ENCODE assay signal across 8 mouse cellular contexts in genomic region chr10:80604001-80604509, GRCm38 (mm10). TPM values are rescaled to one million over a fixed set of nuclear protein-coding genes. Genes with fewer than 3 reads are reported as not detected.
DNase-seq lines count a peak whose midpoint lies in the region; ATAC-seq and TF ChIP-seq lines count a peak whose summit lies in the region.

No protein-coding gene starts in this region.

- no peak for DNase-seq in lung, postnatal 0 days (ENCODE audit: low spot score)
- DNase-seq in lung, adult 2 months: no peak
- DNase-seq in urinary bladder, adult 18-20 months (ENCODE audit: low spot score in 2 of 2): no peak
- DNase-seq in adrenal gland, adult 2 months: no peak
- no peak for DNase-seq in frontal cortex, adult 2 months (ENCODE audit: extremely low spot score in 1 of 2, low spot score in 1 of 2)

- no peak overlapping the region for H3K27ac ChIP-seq in lung, postnatal 0 days (ENCODE audit: low read length)
- H3K27ac ChIP-seq in embryonic facial prominence, embryonic 13.5 days: 0 out of 2 replicates have a peak overlapping the region, but pooled peaks have one; percentile 86
- H3K27ac ChIP-seq in intestine, embryonic 15.5 days: peak overlapping the region; percentile 93; the same call in 1 of the 2 replicates
- H3K27ac ChIP-seq in neural tube, embryonic 13.5 days (replicated peaks): peak overlapping the region; percentile 90; the same call in 1 of the 2 replicates

- 89% methylated on average over 7 of the region's 7 CpGs for WGBS in lung, postnatal 0 days
- WGBS in lung, adult 2 months: 80% methylated on average over 7 of the region's 7 CpGs
- 89% methylated on average over 7 of the region's 7 CpGs for WGBS in embryonic facial prominence, embryonic 13.5 days
- WGBS in intestine, embryonic 15.5 days: 81% methylated on average over 7 of the region's 7 CpGs
- WGBS in neural tube, embryonic 13.5 days: 80% methylated on average over 7 of the region's 7 CpGs

- peaks cover 12% of the 10 kb centered on the region; the same call in 1 of the 2 replicates for H3K4me1 ChIP-seq in lung, postnatal 0 days (ENCODE audit: insufficient read depth, low read depth, low read length)
- peaks cover 3% of the 10 kb centered on the region; the same call in 1 of the 2 replicates for H3K4me1 ChIP-seq in lung, adult 2 months (ENCODE audit: control insufficient read depth, insufficient read depth, low read length)
- peaks cover 23% of the 10 kb centered on the region for H3K4me1 ChIP-seq in embryonic facial prominence, embryonic 13.5 days
- peaks cover 26% of the 10 kb centered on the region for H3K4me1 ChIP-seq in intestine, embryonic 15.5 days (replicated peaks)
- peaks cover 24% of the 10 kb centered on the region for H3K4me1 ChIP-seq in neural tube, embryonic 13.5 days (replicated peaks)

- no peak for TF ChIP-seq POLR2A in lung, adult 2 months (IDR thresholded peaks at IDR 0.05; ENCODE audit: borderline replicate concordance, extremely low read depth, low read depth, low read length)

- no peak for ATAC-seq in lung, postnatal 0 days
- no peak for ATAC-seq in embryonic facial prominence, embryonic 13.5 days (ENCODE audit: insufficient number of reproducible peaks, insufficient read depth, low FRiP score, low TSS enrichment, low read depth)
- ATAC-seq in intestine, embryonic 15.5 days: peak; percentile 23; the same call in 1 of the 2 replicates
- no peak for ATAC-seq in neural tube, embryonic 13.5 days (ENCODE audit: low read depth)

- TF ChIP-seq EP300 in lung, postnatal 0 days (IDR thresholded peaks at IDR 0.05): no peak

- no peak for TF ChIP-seq CTCF in lung, postnatal 0 days (IDR thresholded peaks at IDR 0.05)
- TF ChIP-seq CTCF in lung, adult 2 months (IDR thresholded peaks at IDR 0.05; ENCODE audit: insufficient read depth, low read length): no peak

- no peak overlapping the region; the same call in 1 of the 2 replicates for H3K4me2 ChIP-seq in lung, postnatal 0 days (replicated peaks; ENCODE audit: low read depth, low read length)
- peak overlapping the region; percentile 94 for H3K4me2 ChIP-seq in embryonic facial prominence, embryonic 13.5 days
- H3K4me2 ChIP-seq in intestine, embryonic 15.5 days (replicated peaks): peak overlapping the region; percentile 69
- peak overlapping the region; percentile 87 for H3K4me2 ChIP-seq in neural tube, embryonic 13.5 days

- H3K27me3 ChIP-seq in lung, postnatal 0 days (replicated peaks; ENCODE audit: insufficient read depth, low read length): no peaks in the 10 kb centered on the region
- no peaks in the 10 kb centered on the region for H3K27me3 ChIP-seq in embryonic facial prominence, embryonic 13.5 days
- no peaks in the 10 kb centered on the region for H3K27me3 ChIP-seq in intestine, embryonic 15.5 days (replicated peaks)
- H3K27me3 ChIP-seq in neural tube, embryonic 13.5 days: no peaks in the 10 kb centered on the region

- H3K4me3 ChIP-seq in lung, postnatal 0 days (ENCODE audit: low read depth, low read length): no peak overlapping the region
- H3K4me3 ChIP-seq in lung, adult 2 months (replicated peaks; ENCODE audit: extremely low read depth, low read depth, low read length): no peak overlapping the region
- H3K4me3 ChIP-seq in embryonic facial prominence, embryonic 13.5 days: peak overlapping the region; percentile 71
- peak overlapping the region; percentile 82 for H3K4me3 ChIP-seq in intestine, embryonic 15.5 days (replicated peaks)
- peak overlapping the region; percentile 72 for H3K4me3 ChIP-seq in neural tube, embryonic 13.5 days

- peaks cover 6% of the 10 kb centered on the region; the same call in 1 of the 2 replicates for H3K36me3 ChIP-seq in lung, postnatal 0 days (ENCODE audit: insufficient read depth, low read length)
- H3K36me3 ChIP-seq in embryonic facial prominence, embryonic 13.5 days: peaks cover 32% of the 10 kb centered on the region
- peaks cover 31% of the 10 kb centered on the region for H3K36me3 ChIP-seq in intestine, embryonic 15.5 days
- H3K36me3 ChIP-seq in neural tube, embryonic 13.5 days: peaks cover 31% of the 10 kb centered on the region

- H3K9ac ChIP-seq in lung, postnatal 0 days (replicated peaks; ENCODE audit: low read depth): peak overlapping the region; percentile 1; the same call in 1 of the 2 replicates
- peak overlapping the region; percentile 74 for H3K9ac ChIP-seq in embryonic facial prominence, embryonic 13.5 days
- peak overlapping the region; percentile 75 for H3K9ac ChIP-seq in intestine, embryonic 15.5 days
- peak overlapping the region; percentile 83 for H3K9ac ChIP-seq in neural tube, embryonic 13.5 days

- H3K9me3 ChIP-seq in lung, postnatal 0 days (ENCODE audit: low read length): no peaks in the 10 kb centered on the region
- no peaks in the 10 kb centered on the region for H3K9me3 ChIP-seq in embryonic facial prominence, embryonic 13.5 days
- H3K9me3 ChIP-seq in intestine, embryonic 15.5 days: no peaks in the 10 kb centered on the region
- H3K9me3 ChIP-seq in neural tube, embryonic 13.5 days: no peaks in the 10 kb centered on the region

RNA-seq across cellular contexts. Expression of gene Adat3, which starts 1.4 kb away (rescaled TPM):
- 3.5 and 4.8 TPM in 2 replicates for polyA plus RNA-seq in lung, postnatal 0 days (2015; fragmentation: Nextera tagmentation; extraction: Ambion mirVana)
- polyA plus RNA-seq in lung, adult 2 months (2012; rRNA removed): 10.0 and 14.1 TPM in 2 replicates
- 5.9 and 9.1 TPM in 2 replicates for polyA plus RNA-seq in embryonic facial prominence, embryonic 13.5 days (2015; fragmentation: Nextera tagmentation; extraction: Ambion mirVana)
- 6.4 and 6.6 TPM in 2 replicates for polyA plus RNA-seq in intestine, embryonic 15.5 days (2015; fragmentation: Nextera tagmentation; extraction: Ambion mirVana)
- 3.0 and 4.8 TPM in 2 replicates for polyA plus RNA-seq in neural tube, embryonic 13.5 days (2015; fragmentation: Nextera tagmentation; extraction: Ambion mirVana)
- 1 to 10 TPM; 2.0 to 4.0 TPM for total RNA-seq in adrenal gland, adult 2 months (2021)
- 31.5 and 33.0 TPM in 2 replicates for polyA plus RNA-seq in adrenal gland, adult 2 months (2012; rRNA removed)
- 5.6 and 8.1 TPM in 2 replicates for polyA plus RNA-seq in frontal cortex, adult 2 months (2012; rRNA removed)

RNA-seq across cellular contexts. Expression of gene Scamp4, which starts 1.4 kb away (rescaled TPM):
- polyA plus RNA-seq in lung, postnatal 0 days (2015; fragmentation: Nextera tagmentation; extraction: Ambion mirVana): 56.9 and 59.3 TPM in 2 replicates
- polyA plus RNA-seq in lung, adult 2 months (2012; rRNA removed): 91.4 and 110 TPM in 2 replicates
- polyA plus RNA-seq in embryonic facial prominence, embryonic 13.5 days (2015; fragmentation: Nextera tagmentation; extraction: Ambion mirVana): 79.6 and 95.1 TPM in 2 replicates
- polyA plus RNA-seq in intestine, embryonic 15.5 days (2015; fragmentation: Nextera tagmentation; extraction: Ambion mirVana): 105 and 114 TPM in 2 replicates
- 62.7 and 64.8 TPM in 2 replicates for polyA plus RNA-seq in neural tube, embryonic 13.5 days (2015; fragmentation: Nextera tagmentation; extraction: Ambion mirVana)
- total RNA-seq in adrenal gland, adult 2 months (2021): 10 to 100 TPM; 55.9 to 68.7 TPM
- 161 and 190 TPM in 2 replicates for polyA plus RNA-seq in adrenal gland, adult 2 months (2012; rRNA removed)
- polyA plus RNA-seq in frontal cortex, adult 2 months (2012; rRNA removed): 61.0 and 66.1 TPM in 2 replicates

RNA-seq across cellular contexts. Expression of gene Gm49322, which starts 1.8 kb away (rescaled TPM):
- polyA plus RNA-seq in lung, postnatal 0 days (2015; fragmentation: Nextera tagmentation; extraction: Ambion mirVana): 0.98 and 1.1 TPM in 2 replicates
- 1.6 and 2.2 TPM in 2 replicates for polyA plus RNA-seq in lung, adult 2 months (2012; rRNA removed)
- 4.3 and 4.6 TPM in 2 replicates for polyA plus RNA-seq in embryonic facial prominence, embryonic 13.5 days (2015; fragmentation: Nextera tagmentation; extraction: Ambion mirVana)
- 3.9 and 4.1 TPM in 2 replicates for polyA plus RNA-seq in intestine, embryonic 15.5 days (2015; fragmentation: Nextera tagmentation; extraction: Ambion mirVana)
- polyA plus RNA-seq in neural tube, embryonic 13.5 days (2015; fragmentation: Nextera tagmentation; extraction: Ambion mirVana): 2.8 and 3.7 TPM in 2 replicates
- 1 to 10 TPM; 1.3 to 1.4 TPM for total RNA-seq in adrenal gland, adult 2 months (2021)
- 2.2 and 2.3 TPM in 2 replicates for polyA plus RNA-seq in adrenal gland, adult 2 months (2012; rRNA removed)
- 2.8 and 3.1 TPM in 2 replicates for polyA plus RNA-seq in frontal cortex, adult 2 months (2012; rRNA removed)

RNA-seq across cellular contexts. Expression of gene Abhd17a, which starts 13.9 kb away (rescaled TPM):
- polyA plus RNA-seq in lung, postnatal 0 days (2015; fragmentation: Nextera tagmentation; extraction: Ambion mirVana): 105 and 106 TPM in 2 replicates
- polyA plus RNA-seq in lung, adult 2 months (2012; rRNA removed): 191 and 262 TPM in 2 replicates
- 84.6 and 85.3 TPM in 2 replicates for polyA plus RNA-seq in embryonic facial prominence, embryonic 13.5 days (2015; fragmentation: Nextera tagmentation; extraction: Ambion mirVana)
- polyA plus RNA-seq in intestine, embryonic 15.5 days (2015; fragmentation: Nextera tagmentation; extraction: Ambion mirVana): 95.7 and 101 TPM in 2 replicates
- polyA plus RNA-seq in neural tube, embryonic 13.5 days (2015; fragmentation: Nextera tagmentation; extraction: Ambion mirVana): 108 and 123 TPM in 2 replicates
- total RNA-seq in adrenal gland, adult 2 months (2021): 100 to 1,000 TPM in 1 of 2 experiments, 10 to 100 TPM in 1; 86.5 to 104 TPM
- 613 and 625 TPM in 2 replicates for polyA plus RNA-seq in adrenal gland, adult 2 months (2012; rRNA removed)
- polyA plus RNA-seq in frontal cortex, adult 2 months (2012; rRNA removed): 253 and 271 TPM in 2 replicates

RNA-seq across cellular contexts. Expression of gene Csnk1g2, which starts 18.6 kb away (rescaled TPM):
- polyA plus RNA-seq in lung, postnatal 0 days (2015; fragmentation: Nextera tagmentation; extraction: Ambion mirVana): 97.7 and 111 TPM in 2 replicates
- 246 and 276 TPM in 2 replicates for polyA plus RNA-seq in lung, adult 2 months (2012; rRNA removed)
- 131 and 169 TPM in 2 replicates for polyA plus RNA-seq in embryonic facial prominence, embryonic 13.5 days (2015; fragmentation: Nextera tagmentation; extraction: Ambion mirVana)
- polyA plus RNA-seq in intestine, embryonic 15.5 days (2015; fragmentation: Nextera tagmentation; extraction: Ambion mirVana): 134 and 152 TPM in 2 replicates
- polyA plus RNA-seq in neural tube, embryonic 13.5 days (2015; fragmentation: Nextera tagmentation; extraction: Ambion mirVana): 98.0 and 110 TPM in 2 replicates
- 100 to 1,000 TPM; 110 to 133 TPM for total RNA-seq in adrenal gland, adult 2 months (2021)
- polyA plus RNA-seq in adrenal gland, adult 2 months (2012; rRNA removed): 241 and 255 TPM in 2 replicates
- 252 and 270 TPM in 2 replicates for polyA plus RNA-seq in frontal cortex, adult 2 months (2012; rRNA removed)

Comparison
In these comparisons a context has a peak if more than half of its experiments do, and no peak if none do; other contexts are left out.
1. H3K4me3 ChIP-seq: peak in embryonic facial prominence, embryonic 13.5 days (single experiment), intestine, embryonic 15.5 days (single experiment) and neural tube, embryonic 13.5 days (single experiment); none in lung, postnatal 0 days (single experiment) and lung, adult 2 months (single experiment).
2. H3K9ac ChIP-seq: peak in every context shown above with its lines; median percentile 83 in neural tube, embryonic 13.5 days; 75 in intestine, embryonic 15.5 days; 74 in embryonic facial prominence, embryonic 13.5 days; 1 in lung, postnatal 0 days.